Mouse (Mus musculus) effector memory CD4-positive, alpha-beta T cell, adult 7 months (primary cell): ENCODE data around the gene Ptger2. TPM values are rescaled to one million over a fixed set of nuclear protein-coding genes. Genes with fewer than 3 reads are reported as not detected.

Source experiments
- polyA plus RNA-seq: library from polyadenylated mRNA; unstranded; fragments of 100-300 nt; shearing (Covaris generic); gene quantifications from one replicate; pipeline ENCODE4 v1.2.1, GENCODE M21; 2017

Gene Ptger2
- polyA plus RNA-seq = 20.9 TPM

GRCm38 (mm10) chr14:44987674-44988355, at the start of gene Ptger2:
TSS of gene Ptger2 (plus strand) at chr14:44988195.

Other genes starting within 250 kb of the Ptger2 start
- gene Gm8267, start 237.9 kb upstream of the Ptger2 start, polyA plus RNA-seq = 0.96 TPM
- not detected for gene Ptgdr, start 128.8 kb upstream of the Ptger2 start, polyA plus RNA-seq
- gene Gpr137c, start 231.5 kb downstream of the Ptger2 start, polyA plus RNA-seq = 1.6 TPM
- gene Txndc16, start 232.1 kb downstream of the Ptger2 start, polyA plus RNA-seq = 13.0 TPM